Mouse (Mus musculus) layer of hippocampus, postnatal 36 days (tissue): ENCODE measurements at regions not wholly inside any gene's neighbourhood (a gene's known extent, or its start where the extent isn't known, plus 50 kb on each side); places are given as distances from the start of the nearest gene placed in this dataset.

Source experiments
- DNase-seq, 2 experiments: peaks; one replicate each; pipeline ENCODE4 v3.0.0; 2022

GRCm38 (mm10) chr5:101294031-101294430 is 370.8 kb downstream of the Nkx6-1 start:
- no peak for DNase-seq

GRCm38 (mm10) chr5:101288358-101288757 is 376.4 kb downstream of the Nkx6-1 start:
- peak; percentile 3 to 4 for DNase-seq

GRCm38 (mm10) chr5:101285941-101286340 is 378.9 kb downstream of the Nkx6-1 start:
- no peak for DNase-seq

- no peak for DNase-seq
Measured at GRCm38 (mm10) chr5:101250474-101250873, 405.0 kb downstream of the Gpat3 start.

- peak; percentile 30 to 32 for DNase-seq
Measured at GRCm38 (mm10) chr5:101242651-101243050, 397.1 kb downstream of the Gpat3 start.

GRCm38 (mm10) chr5:101239298-101240118 is 394.0 kb downstream of the Gpat3 start:
- no peak for DNase-seq

- no peak for DNase-seq
Measured at GRCm38 (mm10) chr5:101236163-101236693, 390.7 kb downstream of the Gpat3 start.

GRCm38 (mm10) chr5:101222390-101222789 is 376.9 kb downstream of the Gpat3 start:
- no peak for DNase-seq

GRCm38 (mm10) chr5:101218082-101218481 is 372.6 kb downstream of the Gpat3 start:
- DNase-seq: no peak

GRCm38 (mm10) chr5:101216837-101217571 is 371.5 kb downstream of the Gpat3 start:
- no peak for DNase-seq

- DNase-seq: no peak
Measured at GRCm38 (mm10) chr5:101211974-101212373, 366.5 kb downstream of the Gpat3 start.

GRCm38 (mm10) chr5:101208150-101208549 is 362.6 kb downstream of the Gpat3 start:
- DNase-seq: no peak

GRCm38 (mm10) chr5:101195501-101195900 is 350.0 kb downstream of the Gpat3 start:
- no peak for DNase-seq

- DNase-seq: no peak
Measured at GRCm38 (mm10) chr5:101190976-101191375, 345.5 kb downstream of the Gpat3 start.

- DNase-seq: no peak
Measured at GRCm38 (mm10) chr5:101173183-101173582, 327.7 kb downstream of the Gpat3 start.

GRCm38 (mm10) chr5:101172782-101173181 is 327.3 kb downstream of the Gpat3 start:
- no peak for DNase-seq

- DNase-seq: no peak
Measured at GRCm38 (mm10) chr5:101169074-101169473, 323.6 kb downstream of the Gpat3 start.

GRCm38 (mm10) chr5:101163624-101164213 is 318.2 kb downstream of the Gpat3 start:
- DNase-seq: no peak

GRCm38 (mm10) chr5:101163112-101163511 is 317.6 kb downstream of the Gpat3 start:
- no peak for DNase-seq

GRCm38 (mm10) chr5:101157416-101157815 is 311.9 kb downstream of the Gpat3 start:
- DNase-seq: no peak

GRCm38 (mm10) chr5:101146345-101146744 is 300.8 kb downstream of the Gpat3 start:
- no peak for DNase-seq

- DNase-seq: no peak
Measured at GRCm38 (mm10) chr5:101124941-101125453, 279.5 kb downstream of the Gpat3 start.

- no peak for DNase-seq
Measured at GRCm38 (mm10) chr5:101122914-101123313, 277.4 kb downstream of the Gpat3 start.
